Mouse (Mus musculus): ENCODE data around the gene Myadml2. TPM values are rescaled to one million over a fixed set of nuclear protein-coding genes. Genes with fewer than 3 reads are reported as not detected.
A peak's percentile ranks its signal among the peaks of the same experiment; 100 is the strongest.

Gene Myadml2
- total and polyA plus RNA-seq, 2 experiments from 2014 or later = 29.3 to 32.7 TPM

DNA sequence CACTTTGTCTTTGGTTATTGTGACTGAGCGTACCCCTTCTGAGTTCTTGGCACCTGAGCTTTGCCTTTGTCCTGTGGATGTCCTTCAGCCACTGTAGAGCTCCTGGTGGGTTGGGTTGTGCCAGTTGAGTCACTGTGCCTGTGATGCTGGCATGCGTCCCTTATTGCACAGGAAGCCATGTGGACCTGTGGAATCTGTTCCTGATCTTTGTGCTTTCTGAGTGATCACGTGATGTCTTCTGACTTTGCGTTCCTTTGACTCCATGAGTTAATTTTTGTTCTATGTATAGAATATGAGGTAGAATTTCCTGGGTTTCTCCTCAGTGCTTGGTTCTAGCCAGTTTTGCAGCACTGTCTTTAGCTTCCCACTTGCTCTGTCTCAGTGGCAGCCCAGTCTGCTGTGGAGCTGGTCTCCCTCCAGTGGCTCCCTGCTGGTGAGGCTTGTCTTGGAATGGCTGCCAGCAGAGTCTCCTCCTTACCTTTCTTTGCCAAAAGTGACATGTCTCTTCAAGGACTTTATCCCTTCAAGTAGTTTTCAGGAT, 44.6 kb upstream of the Myadml2 start:
- H3K36me3 ChIP-seq (replicated peaks; ENCODE audit: control insufficient read depth, insufficient read depth, low read length) = peaks cover 31% of the 10 kb centered on the region
- H3K27ac ChIP-seq (ENCODE audit: low read depth) = peak overlapping the region; percentile 67
- no peak overlapping the region for H3K4me3 ChIP-seq (ENCODE audit: low read depth, low read length)
- H3K4me1 ChIP-seq (ENCODE audit: control insufficient read depth, insufficient read depth) = peaks cover 27% of the 10 kb centered on the region
- no peak overlapping the region for H3K9ac ChIP-seq (replicated peaks; ENCODE audit: low read depth, low read length)
- no peaks in the 10 kb centered on the region for H3K27me3 ChIP-seq (ENCODE audit: control insufficient read depth, insufficient read depth, low read length)
- no peaks in the 10 kb centered on the region for H3K9me3 ChIP-seq (replicated peaks; ENCODE audit: control insufficient read depth, low read length)
- no peak overlapping the region for H3K4me2 ChIP-seq (ENCODE audit: low read depth, low read length)
- peak; percentile 46 for DNase-seq (ENCODE audit: low spot score)
- TF ChIP-seq CTCF (IDR thresholded peaks at IDR 0.05; ENCODE audit: low read depth) (no peak), EP300 (IDR thresholded peaks at IDR 0.05; ENCODE audit: low read depth) (no peak)
- 46% methylated on average over 4 of the region's 4 CpGs for WGBS
- ATAC-seq (ENCODE audit: insufficient read depth, low read depth) = peak; percentile 39; the same call in 1 of the 2 replicates

DNA sequence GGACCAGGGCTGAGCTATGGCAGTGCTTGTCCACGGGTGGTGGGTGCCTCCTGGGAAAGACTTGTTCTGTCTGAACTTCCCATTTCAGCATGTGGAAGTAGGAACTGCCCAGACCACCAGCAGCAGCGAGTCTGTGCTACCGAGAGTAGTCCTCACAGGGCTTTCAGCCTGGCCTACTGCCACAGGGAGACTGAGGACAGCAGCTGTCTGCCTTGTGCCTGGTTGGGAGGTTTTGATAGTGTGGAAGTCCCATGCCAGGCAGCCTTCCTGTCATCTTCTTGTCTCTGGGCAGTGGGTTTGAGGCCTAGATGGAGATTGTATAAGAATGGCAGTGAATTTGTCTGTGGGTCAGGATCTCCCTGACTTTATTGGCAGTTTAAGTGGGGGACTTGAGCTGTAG, 41.4 kb upstream of the Myadml2 start:
- 82% methylated on average over 3 of the region's 3 CpGs for WGBS
- H3K9ac ChIP-seq (replicated peaks; ENCODE audit: low read depth, low read length) = no peak overlapping the region
- no peaks in the 10 kb centered on the region for H3K9me3 ChIP-seq (replicated peaks; ENCODE audit: control insufficient read depth, low read length)
- peaks cover 12% of the 10 kb centered on the region for H3K4me1 ChIP-seq (ENCODE audit: control insufficient read depth, insufficient read depth)
- no peak for DNase-seq (ENCODE audit: low spot score)
- no peak for ATAC-seq (ENCODE audit: insufficient read depth, low read depth)
- no peak overlapping the region for H3K4me3 ChIP-seq (ENCODE audit: low read depth, low read length)
- H3K36me3 ChIP-seq (replicated peaks; ENCODE audit: control insufficient read depth, insufficient read depth, low read length) = peaks cover 42% of the 10 kb centered on the region
- H3K27me3 ChIP-seq (ENCODE audit: control insufficient read depth, insufficient read depth, low read length) = no peaks in the 10 kb centered on the region
- no peak overlapping the region for H3K4me2 ChIP-seq (ENCODE audit: low read depth, low read length)
- no peak overlapping the region for H3K27ac ChIP-seq (ENCODE audit: low read depth)
- TF ChIP-seq EP300 (IDR thresholded peaks at IDR 0.05; ENCODE audit: low read depth) (no peak), CTCF (IDR thresholded peaks at IDR 0.05; ENCODE audit: low read depth) (no peak)

DNA sequence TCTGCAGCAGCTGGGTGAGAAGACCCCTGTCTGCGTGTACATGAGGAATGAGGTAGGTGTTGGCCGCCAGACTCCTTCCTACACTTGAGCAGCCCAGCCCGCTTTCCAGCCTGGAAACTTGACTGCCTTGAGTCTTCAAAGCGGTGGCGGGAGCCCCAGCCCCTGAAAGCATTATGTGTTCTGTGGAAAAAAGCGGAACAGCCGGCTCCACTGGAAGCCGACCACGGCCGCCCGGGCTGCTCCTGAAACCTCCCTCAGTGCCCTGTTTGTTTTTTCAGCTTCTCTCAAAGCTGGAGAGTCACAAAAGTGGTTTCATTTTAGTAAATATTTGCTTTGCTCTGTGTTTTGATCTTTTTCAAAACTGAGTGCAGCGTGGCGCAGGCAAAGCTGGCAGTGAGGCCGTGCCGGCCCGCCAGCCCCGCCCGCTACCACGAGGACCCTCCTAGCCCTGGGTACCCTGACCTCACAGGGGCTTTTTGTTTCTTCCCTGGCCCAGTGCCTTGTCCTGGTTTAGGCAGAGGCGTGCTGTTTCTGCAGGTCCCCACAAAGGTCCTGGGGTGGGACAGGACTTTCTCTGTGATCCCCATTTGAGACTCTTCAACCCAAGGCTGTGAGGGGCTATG, 38.8 kb upstream of the Myadml2 start:
- no peak overlapping the region for H3K27ac ChIP-seq (ENCODE audit: low read depth)

DNA sequence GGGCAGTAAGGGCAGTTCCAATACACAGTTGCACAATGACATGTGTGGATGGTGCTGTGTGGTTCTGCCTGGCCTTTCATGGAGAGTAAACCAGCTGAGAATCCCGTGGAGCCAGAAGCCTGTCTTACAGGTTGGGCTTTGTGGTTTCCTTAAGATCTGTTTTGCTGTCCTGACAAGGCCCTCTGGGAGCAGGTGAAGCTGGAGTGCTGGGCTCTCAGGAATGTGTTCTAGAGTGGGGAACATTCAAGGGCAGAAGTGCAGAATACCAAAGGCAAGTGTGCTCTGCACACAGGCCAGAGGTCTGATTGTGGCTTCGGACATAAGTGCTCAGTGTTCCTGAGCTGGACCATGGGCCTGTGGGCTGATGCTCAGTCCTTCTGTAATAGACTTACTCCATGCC, 36.7 kb upstream of the Myadml2 start:
- 52% methylated on average over 2 of the region's 2 CpGs for WGBS
- peaks cover 59% of the 10 kb centered on the region for H3K36me3 ChIP-seq (replicated peaks; ENCODE audit: control insufficient read depth, insufficient read depth, low read length)
- DNase-seq (ENCODE audit: low spot score) (no peak), ATAC-seq (ENCODE audit: insufficient read depth, low read depth) (no peak)
- H3K4me2 ChIP-seq (ENCODE audit: low read depth, low read length) = no peak overlapping the region
- no peaks in the 10 kb centered on the region for H3K9me3 ChIP-seq (replicated peaks; ENCODE audit: control insufficient read depth, low read length)
- H3K27ac ChIP-seq (ENCODE audit: low read depth) = no peak overlapping the region
- H3K4me1 ChIP-seq (ENCODE audit: control insufficient read depth, insufficient read depth) = no peaks in the 10 kb centered on the region; the same call in 1 of the 2 replicates
- H3K4me3 ChIP-seq (ENCODE audit: low read depth, low read length) = no peak overlapping the region
- H3K9ac ChIP-seq (replicated peaks; ENCODE audit: low read depth, low read length) = no peak overlapping the region
- H3K27me3 ChIP-seq (ENCODE audit: control insufficient read depth, insufficient read depth, low read length) = no peaks in the 10 kb centered on the region
- TF ChIP-seq CTCF (IDR thresholded peaks at IDR 0.05; ENCODE audit: low read depth) = no peak
- no peak for TF ChIP-seq EP300 (IDR thresholded peaks at IDR 0.05; ENCODE audit: low read depth)

More for the DNA sequence above, 38.8 kb upstream of the Myadml2 start:
- Histone ChIP-seq H3K9ac (replicated peaks; ENCODE audit: low read depth, low read length) (no peak overlapping the region), H3K27me3 (ENCODE audit: control insufficient read depth, insufficient read depth, low read length) (no peaks in the 10 kb centered on the region), H3K4me3 (ENCODE audit: low read depth, low read length) (no peak overlapping the region), H3K9me3 (replicated peaks; ENCODE audit: control insufficient read depth, low read length) (no peaks in the 10 kb centered on the region), H3K4me2 (ENCODE audit: low read depth, low read length) (no peak overlapping the region), H3K36me3 (replicated peaks; ENCODE audit: control insufficient read depth, insufficient read depth, low read length) (peaks cover 53% of the 10 kb centered on the region), H3K4me1 (ENCODE audit: control insufficient read depth, insufficient read depth) (peaks cover 1% of the 10 kb centered on the region; the same call in 1 of the 2 replicates)
- ATAC-seq (ENCODE audit: insufficient read depth, low read depth) (no peak), DNase-seq (ENCODE audit: low spot score) (no peak)
- 92% methylated on average over 20 of the region's 20 CpGs for WGBS
- no peak for TF ChIP-seq EP300 (IDR thresholded peaks at IDR 0.05; ENCODE audit: low read depth)
- no peak for TF ChIP-seq CTCF (IDR thresholded peaks at IDR 0.05; ENCODE audit: low read depth)

DNA sequence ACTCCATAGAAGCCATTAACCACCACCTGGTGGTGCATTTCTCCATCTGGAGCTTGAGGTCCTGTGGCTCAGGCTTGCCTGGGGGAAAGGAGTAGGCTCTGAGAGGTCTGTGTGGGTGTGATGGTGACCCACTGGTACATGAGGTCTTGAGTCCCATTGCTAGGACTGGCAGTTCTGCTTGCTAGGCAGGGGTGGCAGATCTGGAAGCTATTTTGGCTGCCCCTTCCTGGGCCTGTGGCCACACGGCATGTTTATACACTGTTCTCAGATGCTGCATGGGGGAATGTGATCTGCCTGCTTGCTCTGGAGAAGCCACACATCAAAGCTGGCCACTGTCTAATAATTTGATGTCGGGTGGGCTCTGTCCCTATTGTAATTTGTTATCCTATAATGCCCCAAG, 36.1 kb upstream of the Myadml2 start:
- H3K36me3 ChIP-seq (replicated peaks; ENCODE audit: control insufficient read depth, insufficient read depth, low read length) = peaks cover 54% of the 10 kb centered on the region
- no peak overlapping the region for H3K4me2 ChIP-seq (ENCODE audit: low read depth, low read length)
- H3K27me3 ChIP-seq (ENCODE audit: control insufficient read depth, insufficient read depth, low read length) = no peaks in the 10 kb centered on the region
- no peak overlapping the region for H3K4me3 ChIP-seq (ENCODE audit: low read depth, low read length)
- H3K27ac ChIP-seq (ENCODE audit: low read depth) = no peak overlapping the region
- TF ChIP-seq CTCF (IDR thresholded peaks at IDR 0.05; ENCODE audit: low read depth) = no peak
- no peak for TF ChIP-seq EP300 (IDR thresholded peaks at IDR 0.05; ENCODE audit: low read depth)
- DNase-seq (ENCODE audit: low spot score) (no peak), ATAC-seq (ENCODE audit: insufficient read depth, low read depth) (no peak)
- no peak overlapping the region for H3K9ac ChIP-seq (replicated peaks; ENCODE audit: low read depth, low read length)
- H3K4me1 ChIP-seq (ENCODE audit: control insufficient read depth, insufficient read depth) = no peaks in the 10 kb centered on the region; the same call in 1 of the 2 replicates
- no peaks in the 10 kb centered on the region for H3K9me3 ChIP-seq (replicated peaks; ENCODE audit: control insufficient read depth, low read length)
- WGBS = 70% methylated on average over 2 of the region's 2 CpGs

All from heart, postnatal 0 days (tissue).